Mouse (Mus musculus): ENCODE results near the gene Akt3.
A peak's percentile ranks its signal among the peaks of the same experiment; 100 is the strongest.

Gene Akt3

GRCm38 (mm10) chr1:177258034-177258342, at the start of gene Akt3:
TSS of gene Akt3 (minus strand) at chr1:177258203.
- no peak for DNase-seq

- peak; percentile 16 to 17 for DNase-seq
Observed at GRCm38 (mm10) chr1:177307549-177307948, 49.5 kb upstream of the Akt3 start.

- no peak for DNase-seq
Observed at GRCm38 (mm10) chr1:177298231-177298630, 40.2 kb upstream of the Akt3 start.

GRCm38 (mm10) chr1:177286764-177287163, 28.8 kb upstream of the Akt3 start:
- DNase-seq = no peak

- no peak for DNase-seq
Observed at GRCm38 (mm10) chr1:177281925-177282324, 23.9 kb upstream of the Akt3 start.

- no peak for DNase-seq
Observed at GRCm38 (mm10) chr1:177277361-177277760, 19.4 kb upstream of the Akt3 start.

GRCm38 (mm10) chr1:177267645-177268044, 9.6 kb upstream of the Akt3 start:
- DNase-seq = no peak

GRCm38 (mm10) chr1:177262926-177263325, 4.9 kb upstream of the Akt3 start:
- DNase-seq = no peak

GRCm38 (mm10) chr1:177260796-177261195, 2.8 kb upstream of the Akt3 start:
- DNase-seq = no peak

GRCm38 (mm10) chr1:177259038-177259600, 1.1 kb upstream of the Akt3 start:
- DNase-seq = no peak

GRCm38 (mm10) chr1:177258343-177259037, 487 bp upstream of the Akt3 start:
- peak; percentile 88 to 89 for DNase-seq

- DNase-seq = peak; percentile 79 to 80
Observed at GRCm38 (mm10) chr1:177257178-177258033, 597 bp downstream of the Akt3 start.

- DNase-seq = no peak
Observed at GRCm38 (mm10) chr1:177248638-177249037, 9.4 kb downstream of the Akt3 start.

- DNase-seq = no peak
Observed at GRCm38 (mm10) chr1:177238368-177238767, 19.6 kb downstream of the Akt3 start.

GRCm38 (mm10) chr1:177236695-177237094, 21.3 kb downstream of the Akt3 start:
- no peak for DNase-seq

GRCm38 (mm10) chr1:177236249-177236648, 21.8 kb downstream of the Akt3 start:
- no peak for DNase-seq

GRCm38 (mm10) chr1:177234462-177234861, 23.5 kb downstream of the Akt3 start:
- DNase-seq = no peak

- no peak for DNase-seq
Observed at GRCm38 (mm10) chr1:177231122-177231521, 26.9 kb downstream of the Akt3 start.

- no peak for DNase-seq
Observed at GRCm38 (mm10) chr1:177198978-177199377, 59.0 kb downstream of the Akt3 start.

- peak; percentile 28 to 54 for DNase-seq
Observed at GRCm38 (mm10) chr1:177195224-177195623, 62.8 kb downstream of the Akt3 start.

GRCm38 (mm10) chr1:177194324-177194723, 63.7 kb downstream of the Akt3 start:
- no peak for DNase-seq

GRCm38 (mm10) chr1:177191623-177192022, 66.4 kb downstream of the Akt3 start:
- no peak for DNase-seq

GRCm38 (mm10) chr1:177190358-177190757, 67.6 kb downstream of the Akt3 start:
- DNase-seq = no peak

- DNase-seq = peak; percentile 25 to 46
Observed at GRCm38 (mm10) chr1:177188708-177189107, 69.3 kb downstream of the Akt3 start.

Data from cerebellum, postnatal 25 days (tissue).